Mouse (Mus musculus) intestine, embryonic 16.5 days (tissue): Measurements from ENCODE around the gene Gm45785. TPM values are rescaled to one million over a fixed set of nuclear protein-coding genes. Genes with fewer than 3 reads are reported as not detected.

ENCODE experiments used
- ATAC-seq: fragments of 200-750 bp; cut with Nextera tagmentation; 2 replicates; pipeline ENCODE4 v1.8.0; 2017; ENCODE audit warnings: moderate TSS enrichment, moderate library complexity
- H3K27ac ChIP-seq: fragments of 300-500 bp; sonication (generic); 2 replicates; pipeline ENCODE4 v1.5.1; 2014; ENCODE audit warnings: mild to moderate bottlenecking, low read length
- H3K27me3 ChIP-seq: fragments of 300-500 bp; sonication (generic); replicated peaks from 2 replicates; pipeline ENCODE4 v1.6.1; 2014; ENCODE audit warnings: low read length, control low read depth, mixed read lengths; ENCODE audit not compliant: control insufficient read depth, insufficient read depth
- H3K36me3 ChIP-seq: fragments of 300-500 bp; sonication (generic); 2 replicates; pipeline ENCODE4 v1.6.1; 2014; ENCODE audit warnings: low read length, control low read depth; ENCODE audit not compliant: control insufficient read depth, insufficient read depth
- H3K4me1 ChIP-seq: fragments of 300-500 bp; sonication (generic); 2 replicates; pipeline ENCODE4 v1.6.1; 2014; ENCODE audit warnings: low read length, control low read depth, mixed read lengths; ENCODE audit not compliant: control insufficient read depth, insufficient read depth
- H3K4me2 ChIP-seq: fragments of 300-500 bp; sonication (generic); 2 replicates; pipeline ENCODE4 v1.6.1; 2014; ENCODE audit warnings: low read depth, low read length, control low read depth
- H3K4me3 ChIP-seq: fragments of 300-500 bp; sonication (generic); 2 replicates; pipeline ENCODE4 v1.5.1; 2014; ENCODE audit warnings: mild to moderate bottlenecking, low read length
- H3K9ac ChIP-seq: fragments of 300-500 bp; sonication (generic); 2 replicates; pipeline ENCODE4 v1.6.1; 2014; ENCODE audit warnings: low read depth, low read length
- H3K9me3 ChIP-seq: fragments of 300-500 bp; sonication (generic); 2 replicates; pipeline ENCODE4 v1.6.1; 2016; ENCODE audit warnings: low read length, control low read depth; ENCODE audit not compliant: control insufficient read depth
- WGBS: fragments of 180-500 bp; shearing (Covaris S2); extraction: QIAGEN DNeasy Blood & Tissue Kit; methylation state at CpG from one replicate; pipeline ENCODE4 v1.1.7; 2014; 5-methylcytosine and 5-hydroxymethylcytosine counted together
- polyA plus RNA-seq: library from polyadenylated mRNA; unstranded; fragments of >200 nt; fragmentation: Nextera tagmentation; extraction: Ambion mirVana; gene quantifications from 2 replicates; pipeline ENCODE4 v1.2.1, GENCODE M21; 2015

Gm45785 gene
- polyA plus RNA-seq, 1 experiment from 2014 or later: not detected

- H3K9ac ChIP-seq: no peak overlapping the region
- ATAC-seq: no peak
- H3K4me1 ChIP-seq: peaks cover 13% of the 10 kb centered on the region
- peaks cover 17% of the 10 kb centered on the region for H3K36me3 ChIP-seq
- H3K27ac ChIP-seq: no peak overlapping the region
- H3K4me3 ChIP-seq: no peak overlapping the region
- no peak overlapping the region for H3K4me2 ChIP-seq
- no peaks in the 10 kb centered on the region for H3K27me3 ChIP-seq
- H3K9me3 ChIP-seq: no peaks in the 10 kb centered on the region
- WGBS: 91% methylated on average over 5 of the region's 5 CpGs
These were observed 4.6 kb upstream of the Gm45785 start for GRCm38 (mm10) chr7:140860728-140861127.

GRCm38 (mm10) chr7:140859997-140860396 lies 3.9 kb upstream of the Gm45785 start:
- H3K27ac ChIP-seq: no peak overlapping the region
- H3K27me3 ChIP-seq: no peaks in the 10 kb centered on the region
- H3K4me2 ChIP-seq: no peak overlapping the region
- 73% methylated on average over 6 of the region's 6 CpGs for WGBS
- peaks cover 19% of the 10 kb centered on the region for H3K4me1 ChIP-seq
- no peak for ATAC-seq
- no peak overlapping the region for H3K9ac ChIP-seq
- no peaks in the 10 kb centered on the region for H3K9me3 ChIP-seq
- H3K4me3 ChIP-seq: no peak overlapping the region
- H3K36me3 ChIP-seq: peaks cover 17% of the 10 kb centered on the region

- peak overlapping the region; percentile 90 for H3K9ac ChIP-seq
- H3K4me3 ChIP-seq: no peak overlapping the region
- no peaks in the 10 kb centered on the region for H3K27me3 ChIP-seq
- no peak for ATAC-seq
- no peak overlapping the region; the same call in 1 of the 2 replicates for H3K4me2 ChIP-seq
- 97% methylated on average over 8 of the region's 8 CpGs for WGBS
- peaks cover 19% of the 10 kb centered on the region for H3K4me1 ChIP-seq
- H3K27ac ChIP-seq: no peak overlapping the region
- peaks cover 18% of the 10 kb centered on the region for H3K36me3 ChIP-seq
- no peaks in the 10 kb centered on the region for H3K9me3 ChIP-seq
These were observed 2.6 kb upstream of the Gm45785 start for GRCm38 (mm10) chr7:140858746-140859145.

GRCm38 (mm10) chr7:140857550-140858505 lies 1.7 kb upstream of the Gm45785 start, which contains the start of gene Bet1l:
Gene Bet1l (minus strand): TSS chr7:140857577.
- 29% methylated on average over 40 of the region's 40 CpGs for WGBS
- peak within 1 kb of the TSS; percentile 91 for H3K4me2 ChIP-seq

GRCm38 (mm10) chr7:140856785-140857549 lies 836 bp upstream of the Gm45785 start, which contains the start of gene Ric8a:
Gene Ric8a (plus strand): TSS chr7:140856957.
- Histone ChIP-seq H3K9me3 (no peaks in the 10 kb centered on the region), H3K4me2 (peak within 1 kb of the TSS; percentile 91), H3K36me3 (peaks cover 11% of the 10 kb centered on the region), H3K9ac (peak within 1 kb of the TSS; percentile 90), H3K27me3 (no peaks in the 10 kb centered on the region), H3K4me1 (peaks cover 19% of the 10 kb centered on the region), H3K4me3 (peak within 1 kb of the TSS; percentile 87), H3K27ac (peak within 1 kb of the TSS; percentile 85)
- WGBS: 0% methylated on average over 50 of the region's 50 CpGs
- peak; percentile 90 for ATAC-seq

More at GRCm38 (mm10) chr7:140857550-140858505, 1.7 kb upstream of the Gm45785 start, which contains the start of gene Bet1l:
- Histone ChIP-seq H3K36me3 (peaks cover 15% of the 10 kb centered on the region), H3K4me3 (peak within 1 kb of the TSS; percentile 87), H3K9ac (peak within 1 kb of the TSS; percentile 90), H3K27ac (peak within 1 kb of the TSS; percentile 85), H3K4me1 (peaks cover 19% of the 10 kb centered on the region), H3K27me3 (no peaks in the 10 kb centered on the region), H3K9me3 (no peaks in the 10 kb centered on the region)
- peak; percentile 37 for ATAC-seq

GRCm38 (mm10) chr7:140855181-140855580 lies 950 bp downstream of the Gm45785 start:
- Histone ChIP-seq H3K27me3 (no peaks in the 10 kb centered on the region), H3K36me3 (peaks cover 11% of the 10 kb centered on the region; the same call in 1 of the 2 replicates), H3K4me1 (peaks cover 19% of the 10 kb centered on the region), H3K9me3 (no peaks in the 10 kb centered on the region), H3K4me3 (peak overlapping the region; percentile 87), H3K9ac (peak overlapping the region; percentile 90), H3K4me2 (peak overlapping the region; percentile 91), H3K27ac (no peak overlapping the region)
- ATAC-seq: no peak
- WGBS: 65% methylated on average over 9 of the region's 9 CpGs

GRCm38 (mm10) chr7:140854483-140854882 lies 1.6 kb downstream of the Gm45785 start:
- no peak overlapping the region for H3K4me2 ChIP-seq
- peaks cover 19% of the 10 kb centered on the region for H3K4me1 ChIP-seq
- 94% methylated on average over 18 of the region's 18 CpGs for WGBS
- no peak for ATAC-seq
- no peaks in the 10 kb centered on the region for H3K27me3 ChIP-seq
- H3K9ac ChIP-seq: no peak overlapping the region
- H3K9me3 ChIP-seq: no peaks in the 10 kb centered on the region
- no peak overlapping the region for H3K4me3 ChIP-seq
- H3K36me3 ChIP-seq: peaks cover 11% of the 10 kb centered on the region; the same call in 1 of the 2 replicates
- no peak overlapping the region for H3K27ac ChIP-seq

GRCm38 (mm10) chr7:140853386-140853785 lies 2.7 kb downstream of the Gm45785 start:
- Histone ChIP-seq H3K4me3 (no peak overlapping the region), H3K9ac (no peak overlapping the region), H3K9me3 (no peaks in the 10 kb centered on the region), H3K4me1 (peaks cover 12% of the 10 kb centered on the region), H3K27me3 (no peaks in the 10 kb centered on the region), H3K27ac (no peak overlapping the region), H3K36me3 (peaks cover 11% of the 10 kb centered on the region; the same call in 1 of the 2 replicates), H3K4me2 (no peak overlapping the region)
- WGBS: 82% methylated on average over 9 of the region's 9 CpGs
- no peak for ATAC-seq

- WGBS: 96% methylated on average over 4 of the region's 4 CpGs
These were observed 4.2 kb downstream of the Gm45785 start for GRCm38 (mm10) chr7:140851916-140852315.

More at GRCm38 (mm10) chr7:140851916-140852315, 4.2 kb downstream of the Gm45785 start:
- no peak overlapping the region for H3K9ac ChIP-seq
- peaks cover 11% of the 10 kb centered on the region; the same call in 1 of the 2 replicates for H3K36me3 ChIP-seq
- no peak overlapping the region for H3K4me3 ChIP-seq
- H3K9me3 ChIP-seq: no peaks in the 10 kb centered on the region
- H3K27ac ChIP-seq: no peak overlapping the region
- peaks cover 6% of the 10 kb centered on the region for H3K4me1 ChIP-seq
- no peak for ATAC-seq
- H3K4me2 ChIP-seq: no peak overlapping the region
- H3K27me3 ChIP-seq: no peaks in the 10 kb centered on the region
